Mouse (Mus musculus) spleen, adult 2 months (tissue): ENCODE measurements around the gene Stk33.

ENCODE experiments used
- CTCF ChIP-seq: fragments of 200-500 bp; IDR thresholded peaks from 2 replicates; pipeline ENCODE4 v1.5.1; 2011; ENCODE audit warnings: mild to moderate bottlenecking, inconsistent platforms; ENCODE audit not compliant: insufficient read depth, insufficient read length, insufficient replicate concordance; ENCODE audit errors: extremely low read depth
- POLR2A ChIP-seq: fragments of 200-500 bp; IDR thresholded peaks from 2 replicates; pipeline ENCODE4 v1.6.1; 2011; ENCODE audit warnings: low read depth, low read length, inconsistent platforms

DNA sequence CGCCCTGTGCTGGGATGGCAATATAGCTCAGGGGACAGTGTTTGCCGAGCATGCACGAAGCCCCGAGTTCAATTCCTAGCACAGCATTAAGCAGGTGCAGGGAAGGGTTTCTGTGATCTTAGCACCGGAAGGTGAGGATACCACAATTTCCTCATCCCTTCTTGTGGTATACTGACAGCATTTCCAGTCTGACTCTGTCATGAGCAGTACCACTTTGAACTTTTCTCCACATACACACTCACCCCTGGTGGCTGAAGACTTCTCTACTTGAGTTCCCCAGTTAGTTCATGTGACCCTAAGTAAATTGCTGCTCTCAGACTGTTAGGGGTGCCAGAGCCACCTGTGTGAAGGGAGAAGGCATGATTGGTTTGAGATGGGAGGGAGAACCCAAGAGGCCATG, 173.3 kb downstream of the Stk33 start:
- TF ChIP-seq CTCF (no peak), POLR2A (no peak)
